27 mouse cellular contexts compared by ENCODE assay signal in the genomic region with DNA sequence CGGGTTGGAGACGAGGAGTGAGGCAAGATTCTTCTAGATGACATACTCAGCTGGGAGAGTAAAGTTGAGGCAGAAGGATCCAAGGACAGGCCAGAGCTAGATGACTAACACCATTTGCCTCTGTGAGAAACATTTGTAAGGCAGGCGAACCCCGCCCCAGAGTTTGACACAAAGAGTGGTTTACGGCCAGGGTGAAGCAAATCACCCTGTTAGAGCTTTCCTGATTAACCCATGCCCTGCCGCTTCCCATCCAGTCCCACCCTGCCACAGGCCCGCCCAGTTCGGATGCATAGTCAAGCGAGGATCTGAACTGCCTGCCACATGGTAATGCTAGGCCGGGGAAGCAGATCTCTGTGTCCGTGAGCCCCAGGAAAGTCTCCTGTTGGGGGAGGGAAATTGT. TPM values are rescaled to one million over a fixed set of nuclear protein-coding genes. Genes with fewer than 3 reads are reported as not detected.
DNase-seq lines count a peak whose midpoint lies in the region; ATAC-seq and TF ChIP-seq lines count a peak whose summit lies in the region.
"Had no signal": no experiment of that assay in that cellular context is flagged by ENCODE, and none has a peak within 500 bp of the region (broad histone marks: within the 10 kb centered on the region; RNA-seq: fewer than 3 reads in every experiment).

No protein-coding gene starts in this region.

- H3K9me3 ChIP-seq in intestine, embryonic 14.5 days (ENCODE audit: control insufficient read depth, low read length), result no peaks in the 10 kb centered on the region
- H3K9me3 ChIP-seq in intestine, postnatal 0 days (ENCODE audit: control insufficient read depth), result no peaks in the 10 kb centered on the region
- H3K9me3 ChIP-seq in stomach, embryonic 15.5 days, result no peaks in the 10 kb centered on the region
- H3K9me3 ChIP-seq: hindbrain, embryonic 10.5 days; liver, embryonic 12.5 days had no signal

- no peaks in the 10 kb centered on the region for H3K27me3 ChIP-seq in intestine, embryonic 14.5 days (replicated peaks; ENCODE audit: control insufficient read depth, insufficient read depth, low read length)
- H3K27me3 ChIP-seq in intestine, postnatal 0 days (replicated peaks; ENCODE audit: control insufficient read depth, insufficient read depth, low read length), result no peaks in the 10 kb centered on the region
- H3K27me3 ChIP-seq in stomach, embryonic 15.5 days (replicated peaks), result no peaks in the 10 kb centered on the region
- H3K27me3 ChIP-seq in thymus, adult 2 months (ENCODE audit: control insufficient read depth, insufficient read depth, low read length), result no peaks in the 10 kb centered on the region
- H3K27me3 ChIP-seq: CH12.LX; liver, embryonic 12.5 days had no signal

- DNase-seq in adrenal gland, adult 2 months, result peak; percentile 32
- no peak for DNase-seq in adrenal gland, adult 18-20 months (ENCODE audit: low spot score in 2 of 2)
- DNase-seq in intestine, embryonic 14.5 days (ENCODE audit: low spot score), result no peak
- peak; percentile 86 for DNase-seq in R1 (ENCODE audit: low read depth, low spot score)
- DNase-seq in gastrocnemius, adult 18-20 months (ENCODE audit: low spot score), result no peak
- no peak for DNase-seq in thymus, adult 2 months
- DNase-seq: cerebellum, adult 8-10 months; gastrocnemius, adult 2 months; gastrocnemius, postnatal 36 days; kidney, adult 18-20 months; liver, postnatal 0 days; right cerebral cortex, postnatal 25 days; thymus, postnatal 14 days had no signal

- no peak overlapping the region for H3K4me2 ChIP-seq in intestine, embryonic 14.5 days (ENCODE audit: low read length)
- H3K4me2 ChIP-seq in intestine, postnatal 0 days (replicated peaks; ENCODE audit: low read depth), result no peak overlapping the region
- H3K4me2 ChIP-seq in stomach, embryonic 15.5 days, result no peak overlapping the region
- H3K4me2 ChIP-seq: liver, embryonic 12.5 days had no signal

- no peak for TF ChIP-seq CTCF in intestine, postnatal 0 days (IDR thresholded peaks at IDR 0.05; ENCODE audit: low read depth)
- TF ChIP-seq CTCF in thymus, adult 2 months (IDR thresholded peaks at IDR 0.05; ENCODE audit: borderline replicate concordance, control insufficient read depth, extremely low read depth, insufficient read depth, low read length, poor library complexity), result no peak

- no peak overlapping the region for H3K4me3 ChIP-seq in intestine, embryonic 14.5 days (ENCODE audit: low read depth, low read length)
- no peak overlapping the region for H3K4me3 ChIP-seq in intestine, postnatal 0 days (ENCODE audit: low read depth, low read length)
- no peak overlapping the region for H3K4me3 ChIP-seq in stomach, embryonic 15.5 days (replicated peaks)
- H3K4me3 ChIP-seq in thymus, adult 2 months (ENCODE audit: control insufficient read depth, insufficient read depth, low read length), result no peak overlapping the region
- H3K4me3 ChIP-seq: gastrocnemius, adult 2 months; hindbrain, embryonic 10.5 days; layer of hippocampus, adult 2 months; liver, embryonic 12.5 days had no signal

- 0 out of 2 replicates have a peak, but pooled peaks have one; percentile 41 for ATAC-seq in intestine, embryonic 14.5 days (replicated peaks; ENCODE audit: low FRiP score, low TSS enrichment, low read depth)
- ATAC-seq in intestine, postnatal 0 days, result no peak
- ATAC-seq in stomach, embryonic 15.5 days (ENCODE audit: insufficient read depth, low FRiP score, low read depth), result 0 out of 2 replicates have a peak, but pooled peaks have one; percentile 31
- ATAC-seq: liver, embryonic 12.5 days; liver, postnatal 0 days had no signal

- no peaks in the 10 kb centered on the region for H3K4me1 ChIP-seq in intestine, embryonic 14.5 days (replicated peaks; ENCODE audit: control insufficient read depth, insufficient read depth, low read length)
- H3K4me1 ChIP-seq in intestine, postnatal 0 days (replicated peaks; ENCODE audit: control insufficient read depth, insufficient read depth, low read length), result no peaks in the 10 kb centered on the region
- H3K4me1 ChIP-seq in stomach, embryonic 15.5 days, result no peaks in the 10 kb centered on the region; the same call in 1 of the 2 replicates
- no peaks in the 10 kb centered on the region for H3K4me1 ChIP-seq in thymus, adult 2 months (replicated peaks; ENCODE audit: control insufficient read depth, insufficient read depth, low read length)
- H3K4me1 ChIP-seq: hindbrain, embryonic 10.5 days; liver, embryonic 12.5 days had no signal

- WGBS in intestine, embryonic 14.5 days, result 64% methylated on average over 11 of the region's 11 CpGs
- 65% methylated on average over 11 of the region's 11 CpGs for WGBS in intestine, postnatal 0 days
- 65% methylated on average over 11 of the region's 11 CpGs for WGBS in stomach, embryonic 15.5 days
- 95% methylated on average over 11 of the region's 11 CpGs for whole genome bisulfite sequencing in thymus, adult 2 months

- H3K9ac ChIP-seq in intestine, embryonic 14.5 days (ENCODE audit: low read length), result no peak overlapping the region
- H3K9ac ChIP-seq in intestine, postnatal 0 days (ENCODE audit: low read depth, low read length), result no peak overlapping the region
- no peak overlapping the region for H3K9ac ChIP-seq in stomach, embryonic 15.5 days
- H3K9ac ChIP-seq: liver, embryonic 12.5 days; liver, postnatal 0 days had no signal

- no peak overlapping the region for H3K27ac ChIP-seq in intestine, embryonic 14.5 days (ENCODE audit: low read depth)
- no peak overlapping the region for H3K27ac ChIP-seq in intestine, postnatal 0 days (ENCODE audit: low read depth, low read length)
- H3K27ac ChIP-seq in stomach, embryonic 15.5 days, result no peak overlapping the region
- H3K27ac ChIP-seq in thymus, adult 2 months (ENCODE audit: control insufficient read depth, insufficient read depth, low read length), result no peak overlapping the region
- H3K27ac ChIP-seq: gastrocnemius, adult 2 months; hindbrain, embryonic 10.5 days; layer of hippocampus, adult 2 months; liver, embryonic 12.5 days; macrophage had no signal

- no peak for TF ChIP-seq POLR2A in thymus, adult 2 months (IDR thresholded peaks at IDR 0.05; ENCODE audit: control insufficient read depth, extremely low read depth, insufficient read depth, low read length, poor library complexity)

- H3K36me3 ChIP-seq in intestine, embryonic 14.5 days (ENCODE audit: control insufficient read depth, insufficient read depth, low read length), result no peaks in the 10 kb centered on the region
- no peaks in the 10 kb centered on the region for H3K36me3 ChIP-seq in intestine, postnatal 0 days (ENCODE audit: control insufficient read depth, insufficient read depth)
- no peaks in the 10 kb centered on the region for H3K36me3 ChIP-seq in stomach, embryonic 15.5 days
- no peaks in the 10 kb centered on the region for H3K36me3 ChIP-seq in thymus, adult 2 months (ENCODE audit: control insufficient read depth, insufficient read depth, low read length)
- H3K36me3 ChIP-seq: hindbrain, embryonic 10.5 days; liver, embryonic 12.5 days had no signal

RNA-seq across cellular contexts. Expression of a gene that starts 51.5 kb away (rescaled TPM):
- total RNA-seq in adrenal gland, adult 2 months (2021), result 10 to 100 TPM; 17.5 to 29.8 TPM
- polyA plus RNA-seq in adrenal gland, adult 2 months (2012; rRNA removed), result 12.9 and 13.1 TPM in 2 replicates
- total RNA-seq in adrenal gland, adult 18-20 months (2021), result 10 to 100 TPM; 15.9 to 18.3 TPM
- 17.9 and 18.7 TPM in 2 replicates for polyA plus RNA-seq in intestine, embryonic 14.5 days (2014; fragmentation: Nextera tagmentation; extraction: Ambion mirVana)
- 24.5 and 27.0 TPM in 2 replicates for polyA plus RNA-seq in intestine, postnatal 0 days (2015; fragmentation: Nextera tagmentation; extraction: Ambion mirVana)
- polyA plus RNA-seq in stomach, embryonic 15.5 days (2015; fragmentation: Nextera tagmentation; extraction: Ambion mirVana), result 19.3 and 21.1 TPM in 2 replicates
- total RNA-seq in gastrocnemius, adult 18-20 months (2021), result 10 to 100 TPM; 60.0 to 72.5 TPM
- 8.9 and 13.2 TPM in 2 replicates for polyA plus RNA-seq in thymus, adult 2 months (2012; rRNA removed)
- total RNA-seq: megakaryocyte-erythroid progenitor cell, adult 5-6 weeks had no signal
- polyA plus RNA-seq: macrophage had no signal

RNA-seq across cellular contexts. Expression of a gene that starts 51.6 kb away (rescaled TPM):
- total RNA-seq in adrenal gland, adult 2 months (2021), result 1 to 10 TPM in 1 of 2 experiments, under 1 TPM in 1; 0.78 to 4.8 TPM
- polyA plus RNA-seq in adrenal gland, adult 2 months (2012; rRNA removed), result 11.9 and 24.4 TPM in 2 replicates
- total RNA-seq in adrenal gland, adult 18-20 months (2021), result 1 to 10 TPM; 1.4 to 1.9 TPM
- polyA plus RNA-seq in intestine, embryonic 14.5 days (2014; fragmentation: Nextera tagmentation; extraction: Ambion mirVana), result 0.65 and 0.97 TPM in 2 replicates
- polyA plus RNA-seq in intestine, postnatal 0 days (2015; fragmentation: Nextera tagmentation; extraction: Ambion mirVana), result 0.54 and 0.93 TPM in 2 replicates
- 1.1 and 1.8 TPM in 2 replicates for polyA plus RNA-seq in stomach, embryonic 15.5 days (2015; fragmentation: Nextera tagmentation; extraction: Ambion mirVana)
- total RNA-seq in gastrocnemius, adult 18-20 months (2021), result not detected
- 1.4 and 2.2 TPM in 2 replicates for polyA plus RNA-seq in thymus, adult 2 months (2012; rRNA removed)
- total RNA-seq: gastrocnemius, adult 2 months; gastrocnemius, postnatal 36 days; layer of hippocampus, adult 2 months; layer of hippocampus, postnatal 36 days; megakaryocyte-erythroid progenitor cell, adult 5-6 weeks; monocyte, adult 5-6 weeks; neutrophil, adult 5-6 weeks had no signal
- polyA plus RNA-seq: embryonic facial prominence, embryonic 11.5 days; forebrain, embryonic 14.5 days; hindbrain, embryonic 10.5 days; liver, embryonic 12.5 days; liver, postnatal 0 days; macrophage; midbrain, embryonic 14.5 days had no signal

Comparison
In these comparisons a context has a peak if more than half of its experiments do, and no peak if none do; other contexts are left out.
1. DNase-seq: peak in adrenal gland, adult 2 months (single experiment) and R1 (single experiment); none in adrenal gland, adult 18-20 months (0 of 2), intestine, embryonic 14.5 days (single experiment), gastrocnemius, adult 18-20 months (single experiment) and thymus, adult 2 months (single experiment).